Mouse (Mus musculus) kidney, adult 9 months (tissue): ENCODE measurements around the gene C130074G19Rik.
A peak's percentile ranks its signal among the peaks of the same experiment; 100 is the strongest.

Experiments
- DNase-seq: peaks from one replicate; pipeline ENCODE4 v3.0.0; 2022

The C130074G19Rik gene

DNA sequence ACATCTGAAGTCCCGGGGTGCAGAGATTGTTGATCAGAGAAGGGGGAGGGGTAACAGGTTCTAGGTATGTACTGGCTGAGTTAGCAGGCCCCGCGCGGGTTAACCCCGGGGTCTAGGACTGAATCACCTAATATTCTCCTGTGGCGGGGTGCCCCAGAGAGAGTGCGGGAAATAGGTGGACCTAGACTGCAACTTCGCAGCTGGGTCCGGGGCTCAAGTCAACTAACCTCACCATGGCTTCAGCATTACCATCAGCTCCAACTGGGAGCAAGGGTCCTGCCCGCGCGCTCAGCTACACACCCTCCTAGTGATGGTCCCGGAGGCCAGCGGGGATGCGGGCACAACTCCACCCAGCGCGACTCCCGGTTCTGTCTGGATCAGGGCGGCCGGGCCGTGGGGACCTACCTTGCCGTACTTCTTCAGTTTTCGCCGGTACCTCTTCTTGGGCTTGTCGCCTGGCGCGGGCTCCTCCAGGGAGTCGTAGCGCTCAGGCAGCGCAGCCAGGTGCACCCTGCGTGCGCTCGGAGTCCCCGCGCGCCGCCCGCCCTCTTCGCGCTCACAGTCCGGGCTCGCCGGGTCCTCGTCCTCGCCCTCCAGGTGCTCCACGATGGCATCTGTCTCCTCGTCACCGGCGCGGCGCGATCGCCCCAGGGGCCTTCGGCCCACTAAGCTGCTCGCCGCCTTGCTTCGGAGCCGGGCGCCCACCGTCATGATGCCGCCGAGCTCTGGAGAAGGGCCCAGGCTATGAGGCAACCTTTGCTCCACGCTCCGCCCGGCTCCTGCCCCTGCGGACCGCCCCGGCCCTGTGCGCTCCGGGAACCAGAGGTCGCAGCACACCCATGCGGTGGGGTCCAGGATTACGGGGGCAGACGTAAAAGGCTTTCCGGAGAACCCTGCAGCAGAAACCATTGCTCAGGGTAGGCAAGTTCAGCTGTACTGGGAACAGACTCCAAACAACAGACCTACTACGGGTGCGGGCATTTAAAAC, at the start of gene C130074G19Rik:
Gene C130074G19Rik, minus strand, starts transcription at position 938 of the 988 bp plus-strand sequence.
- DNase-seq = peak; percentile 93

DNA sequence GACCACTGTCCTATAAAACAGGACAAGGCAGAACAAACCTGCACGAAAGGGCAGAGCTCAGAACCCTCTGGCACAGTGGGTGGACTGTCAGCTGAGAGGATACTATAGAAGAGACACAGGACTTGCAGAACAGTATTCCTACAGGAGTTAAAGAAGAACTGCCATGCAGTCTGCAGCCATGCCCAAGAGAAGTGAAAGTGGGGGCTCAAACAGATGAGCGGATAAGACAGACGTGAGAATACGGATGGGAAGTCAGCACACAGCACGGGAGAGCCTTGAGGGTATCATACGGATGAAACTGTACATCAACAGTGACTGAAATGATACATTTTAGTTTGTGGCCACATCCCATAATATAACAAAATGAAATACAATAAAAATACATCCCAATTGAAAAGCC, 48.1 kb upstream of the C130074G19Rik start:
- no peak for DNase-seq

DNA sequence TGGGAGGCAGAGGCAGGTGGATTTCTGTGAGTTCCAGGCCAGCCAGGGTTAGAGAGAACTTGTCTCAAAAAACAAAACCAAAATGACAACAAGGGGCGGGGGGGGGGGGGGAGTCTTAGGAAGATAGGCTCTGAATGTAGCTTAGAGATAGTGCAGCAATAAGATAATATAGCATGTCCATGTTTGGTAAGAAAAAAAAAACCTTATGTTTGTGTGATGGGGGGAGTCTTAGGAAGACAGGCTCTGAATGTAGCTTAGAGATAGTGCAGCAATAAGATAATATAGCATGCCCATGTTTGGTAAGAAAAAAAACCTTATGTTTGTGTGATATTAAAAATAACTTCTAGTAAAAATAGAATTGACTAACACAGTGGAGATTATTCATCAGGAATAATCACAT, 45.4 kb upstream of the C130074G19Rik start:
- no peak for DNase-seq

DNA sequence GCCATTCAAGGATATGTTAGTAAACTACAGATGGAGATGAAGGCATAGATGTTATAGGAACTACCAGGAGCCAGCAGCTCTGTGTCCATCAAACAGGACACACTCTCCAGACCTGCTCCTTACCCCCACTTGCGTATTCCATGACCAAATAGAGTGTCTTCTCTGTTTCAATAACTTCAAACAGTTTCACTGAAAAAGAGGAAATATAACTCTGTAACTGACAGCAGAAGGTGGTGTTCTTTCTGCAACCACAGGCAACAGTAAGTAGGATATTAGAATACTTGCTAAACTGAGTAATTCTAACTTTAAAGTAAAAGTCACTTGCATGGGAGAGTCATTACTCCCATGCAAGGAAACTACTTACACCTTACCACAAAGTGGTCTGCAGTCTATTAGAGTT, 44.9 kb upstream of the C130074G19Rik start:
- no peak for DNase-seq

DNA sequence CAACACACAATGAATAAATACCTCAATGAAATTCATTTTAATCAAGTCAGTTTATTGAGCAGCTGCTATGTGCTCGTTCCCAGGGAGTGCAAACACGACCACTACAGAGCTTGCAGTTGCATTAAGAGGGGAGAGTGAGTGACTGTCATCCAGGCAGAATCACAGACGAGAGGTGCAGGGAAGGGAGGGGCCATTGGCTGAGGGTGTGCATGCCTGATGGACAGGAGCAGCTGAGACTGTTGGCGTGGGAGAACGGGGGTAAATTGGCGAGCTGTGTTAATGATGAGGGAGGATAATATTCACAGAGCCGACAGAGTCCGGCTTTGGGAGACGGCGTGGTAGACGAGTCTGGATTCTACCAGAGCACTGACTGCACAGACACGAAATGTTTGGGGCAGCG, 39.8 kb upstream of the C130074G19Rik start:
- DNase-seq = no peak

DNA sequence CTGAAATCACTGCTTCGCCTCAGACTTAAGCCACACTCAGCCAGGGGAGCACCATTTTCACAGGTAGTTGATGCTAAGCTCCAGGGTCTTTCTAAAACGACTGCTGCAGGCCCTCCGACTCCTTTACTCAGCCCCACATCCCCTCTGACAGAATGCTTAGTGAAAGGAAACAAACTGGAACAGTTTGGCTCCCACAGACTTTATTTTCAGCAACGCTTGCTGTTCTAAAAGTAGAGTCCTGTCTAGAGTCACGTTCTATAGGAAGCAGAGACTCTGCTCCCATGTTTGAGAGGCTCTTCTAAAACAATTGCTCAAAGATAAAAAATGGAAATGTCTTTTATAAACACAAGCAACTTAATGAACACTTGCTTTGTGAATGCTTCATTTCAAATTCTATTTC, 37.0 kb upstream of the C130074G19Rik start:
- no peak for DNase-seq

DNA sequence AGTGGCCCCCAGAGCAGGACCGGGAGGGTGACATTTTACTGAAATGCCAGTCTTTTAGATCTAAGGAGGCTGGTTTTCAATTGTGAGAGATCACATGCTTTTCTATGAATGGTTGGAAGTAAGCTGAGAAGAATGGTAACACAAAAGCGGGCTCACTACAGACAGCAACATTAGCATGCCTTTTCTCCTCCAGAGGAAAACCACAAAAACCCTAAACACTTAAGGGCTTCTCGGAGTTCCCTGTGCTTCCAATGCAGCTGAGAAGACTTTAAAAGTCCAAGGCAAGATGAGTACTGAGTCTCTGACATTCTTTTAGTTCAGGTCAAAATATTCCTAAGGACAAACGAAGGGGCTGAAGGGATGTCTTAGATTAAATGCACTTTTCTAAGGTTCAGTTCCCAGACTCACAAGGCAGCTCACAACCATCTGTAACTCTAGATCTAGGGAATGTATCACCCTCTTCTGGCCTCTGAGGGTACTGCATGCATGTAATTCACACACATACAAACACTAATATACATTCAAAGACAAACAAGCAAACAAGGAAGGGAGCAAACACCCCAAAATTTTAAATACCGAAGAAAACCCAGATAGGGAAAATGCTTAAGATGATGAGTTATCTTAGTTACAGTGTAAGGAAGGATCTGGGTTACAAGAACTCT, 35.3 kb upstream of the C130074G19Rik start:
- DNase-seq = peak; percentile 31

DNA sequence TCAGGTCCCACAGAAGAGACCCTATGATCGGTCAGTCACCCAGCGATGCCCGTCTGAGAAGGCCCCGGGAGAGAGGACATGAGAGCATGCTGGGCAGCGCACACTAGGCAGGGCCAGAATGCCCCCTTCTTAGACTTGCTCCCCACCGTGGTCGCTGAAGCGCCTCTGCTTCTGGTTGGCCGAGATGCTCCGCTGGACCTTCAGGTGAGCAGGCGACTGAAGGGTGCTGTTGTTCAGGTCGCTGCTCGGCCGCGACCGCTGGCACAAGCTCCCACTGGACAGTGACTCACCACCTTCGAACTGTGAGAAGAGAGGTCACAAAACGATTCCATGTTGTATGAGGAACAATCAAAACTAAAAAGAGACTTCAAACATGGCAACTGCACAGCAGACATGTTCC, 29.3 kb upstream of the C130074G19Rik start:
- DNase-seq = peak; percentile 26

DNA sequence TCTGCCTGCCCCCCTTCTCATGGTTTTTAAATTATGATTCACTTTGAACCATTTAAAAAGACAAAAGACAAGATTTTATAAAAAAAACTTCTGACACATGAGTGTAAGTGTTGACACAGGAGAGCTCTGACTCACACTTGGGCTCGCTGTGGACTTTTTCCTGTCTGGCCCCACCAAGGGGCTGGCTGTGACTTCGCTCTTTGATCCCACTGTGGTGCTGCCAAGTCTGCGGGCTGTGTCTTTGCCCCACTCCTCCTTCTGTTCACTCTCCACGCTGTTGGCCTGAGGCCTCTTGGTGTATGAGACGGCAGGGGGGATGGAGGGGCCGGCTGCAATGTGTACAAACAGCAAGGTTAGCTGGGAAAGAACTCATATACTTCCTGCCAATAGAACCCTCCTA, 28.8 kb upstream of the C130074G19Rik start:
- DNase-seq = peak; percentile 78

DNA sequence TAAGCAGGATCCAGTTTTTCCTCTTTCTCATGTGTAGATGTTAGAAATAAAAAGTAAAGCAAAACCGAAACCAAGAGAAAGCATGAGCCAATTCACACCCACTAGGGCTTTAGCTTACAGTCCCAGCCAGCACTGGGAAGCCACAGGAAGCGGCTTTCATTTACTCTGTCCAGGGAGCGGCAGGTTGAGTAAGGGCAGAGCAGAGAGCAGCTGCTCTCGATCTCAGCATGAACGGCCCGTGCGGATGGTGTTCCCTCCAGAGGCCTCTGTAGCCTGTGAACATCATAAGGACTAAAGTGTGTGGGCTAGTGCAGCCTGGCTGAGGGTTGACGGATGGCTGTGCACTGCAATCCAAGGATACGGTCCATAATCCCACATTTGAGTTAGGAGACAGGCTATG, 25.5 kb upstream of the C130074G19Rik start:
- peak; percentile 16 for DNase-seq

DNA sequence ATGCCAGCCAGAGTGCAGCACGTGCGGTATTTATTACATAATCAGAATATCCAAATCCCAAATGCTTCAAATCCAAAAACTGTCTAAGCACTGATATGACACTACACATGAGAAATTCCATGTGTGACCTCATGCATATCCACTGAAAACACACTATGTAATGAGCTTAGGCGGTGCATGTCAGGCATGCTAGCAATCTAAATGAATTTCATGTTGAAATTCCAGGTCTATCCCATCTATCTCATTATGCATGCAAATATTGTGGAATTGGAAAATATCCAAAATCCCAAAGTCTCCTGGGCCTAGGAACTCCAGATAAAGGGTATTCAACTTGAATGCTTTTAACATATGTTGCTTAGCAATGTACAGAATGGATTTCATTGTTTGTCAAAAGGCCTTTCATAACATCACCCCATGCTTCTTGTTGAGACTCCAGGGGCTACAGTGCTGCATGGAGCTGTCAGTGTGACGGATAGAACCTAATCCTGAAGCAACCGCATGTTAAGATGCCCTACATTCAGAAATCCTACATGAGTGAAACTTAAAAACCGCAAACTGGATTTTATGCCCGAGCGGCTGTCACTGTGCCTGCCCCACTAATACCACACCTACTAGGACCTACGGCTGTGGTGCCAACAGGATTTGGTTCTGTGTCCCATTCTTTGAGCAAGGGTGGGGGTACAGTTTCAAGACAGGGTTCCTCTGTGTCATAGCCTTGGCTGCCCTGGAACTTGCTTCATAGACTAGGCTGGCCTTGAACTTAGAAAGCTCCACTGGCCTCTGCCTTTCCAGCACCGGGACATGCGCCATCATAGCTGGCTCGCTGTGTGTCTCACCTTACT, 23.1 kb upstream of the C130074G19Rik start:
- no peak for DNase-seq

DNA sequence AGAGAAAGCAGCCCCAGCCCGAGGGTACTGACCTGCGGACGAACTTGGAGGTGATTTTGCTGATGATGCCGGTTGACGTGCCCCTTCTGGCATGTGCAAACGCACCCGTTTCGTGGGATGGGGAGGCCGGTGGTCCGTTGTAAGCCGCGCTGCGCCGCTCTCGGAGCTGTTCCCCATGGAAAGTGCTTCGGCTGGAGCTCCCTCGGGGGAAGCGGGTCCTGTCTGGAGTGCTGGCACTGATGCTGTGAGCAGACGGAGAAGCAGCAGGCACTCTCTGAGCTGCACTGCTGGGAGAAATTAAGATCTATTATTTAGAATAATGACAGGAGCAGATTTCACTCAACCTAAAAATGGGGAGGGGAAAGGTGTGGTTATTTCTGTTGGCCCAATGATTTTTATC, 22.4 kb upstream of the C130074G19Rik start:
- no peak for DNase-seq

DNA sequence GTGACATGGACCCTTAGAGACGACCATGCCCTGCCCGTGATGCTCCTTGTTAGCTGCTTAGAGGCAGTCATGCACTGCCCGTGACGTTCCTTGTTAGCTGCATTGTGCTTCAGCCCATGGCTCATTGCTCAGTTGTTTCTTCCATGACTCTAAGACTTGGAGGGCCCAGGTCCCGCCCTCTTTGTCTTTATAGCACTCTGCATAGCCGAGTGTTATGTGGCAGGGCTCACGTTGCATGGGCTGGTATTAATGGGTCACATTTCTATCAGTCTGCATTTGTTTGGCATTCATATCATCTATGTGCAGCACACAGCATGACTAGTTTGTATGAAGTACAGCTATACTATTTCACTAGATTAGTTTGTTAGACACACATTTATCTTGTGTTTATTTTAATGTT, 20.7 kb upstream of the C130074G19Rik start:
- no peak for DNase-seq

DNA sequence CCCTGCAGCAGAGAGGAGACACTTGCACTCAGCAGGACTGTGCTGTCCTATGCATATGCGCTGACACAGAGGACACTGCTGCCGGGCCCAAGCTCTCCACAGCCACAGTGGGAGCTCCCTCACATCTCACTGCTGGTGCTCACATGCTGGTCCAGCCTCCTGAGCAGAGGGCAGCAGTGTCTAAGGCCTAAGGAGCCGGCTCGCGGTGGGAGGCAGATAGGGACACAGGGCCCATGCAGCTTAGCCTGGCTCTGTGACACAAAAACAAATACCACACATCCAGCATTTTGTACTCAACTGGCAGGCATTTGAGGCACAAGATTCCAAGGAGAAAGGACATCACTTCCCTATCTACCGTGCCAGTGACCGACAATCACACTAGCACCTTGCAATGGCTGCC, 19.9 kb upstream of the C130074G19Rik start:
- no peak for DNase-seq

DNA sequence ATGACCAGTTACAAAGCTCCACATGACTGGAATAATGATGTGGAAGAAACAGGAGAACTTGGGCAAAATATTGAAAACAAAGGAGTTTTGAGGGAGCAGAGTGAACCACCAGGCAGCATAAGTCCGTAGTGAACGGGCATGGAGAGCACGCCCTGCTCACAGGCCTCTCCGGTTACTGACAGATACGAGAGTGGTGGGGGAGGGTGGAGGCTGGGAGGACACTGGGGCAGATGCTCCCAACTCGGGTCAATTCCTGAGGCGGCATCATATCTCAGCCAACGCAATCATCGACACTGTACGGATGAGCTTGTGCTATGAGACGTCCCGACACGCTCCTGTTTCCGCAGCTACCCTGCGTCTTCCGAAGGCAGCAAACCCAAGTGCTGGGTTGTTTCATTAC, 14.3 kb upstream of the C130074G19Rik start:
- DNase-seq = no peak

DNA sequence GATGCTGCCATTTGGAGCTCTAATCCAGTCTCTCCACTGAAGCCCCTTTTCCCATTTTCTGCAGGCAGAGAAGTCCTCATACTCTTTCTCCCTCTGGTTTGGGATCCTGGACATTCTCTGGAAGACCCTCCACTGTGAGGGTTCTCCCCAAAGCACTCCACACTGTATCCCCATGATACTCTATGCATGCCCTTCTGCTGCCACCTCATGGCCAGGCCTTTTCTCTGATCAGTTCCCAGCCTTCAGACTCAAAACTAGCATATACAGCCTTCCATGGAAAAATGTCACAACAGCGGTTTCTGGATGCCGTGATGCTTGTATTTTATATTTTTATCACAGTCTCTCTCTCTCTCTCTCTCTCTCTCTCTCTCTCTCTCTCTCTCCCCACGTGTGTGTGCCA, 9.0 kb upstream of the C130074G19Rik start:
- no peak for DNase-seq

DNA sequence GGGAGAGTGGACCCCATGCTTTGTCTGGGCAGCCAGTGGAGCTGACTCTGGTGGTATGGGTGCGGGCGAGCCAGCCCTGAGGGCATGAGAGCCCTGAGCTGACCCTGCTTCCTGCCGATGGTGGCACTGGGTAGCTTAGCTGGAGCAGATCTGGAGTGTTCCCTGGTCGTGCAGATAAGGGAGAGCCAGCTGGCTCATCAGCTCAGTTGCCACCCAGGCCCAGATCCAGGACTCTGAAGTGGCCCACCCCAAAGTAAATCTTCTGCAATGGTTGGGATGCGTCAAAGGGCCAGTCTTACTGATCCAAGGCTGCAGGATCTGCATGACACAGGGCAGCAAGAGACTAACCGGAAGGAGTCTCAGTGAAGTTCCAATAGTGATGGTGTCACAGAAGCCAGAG, 6.4 kb upstream of the C130074G19Rik start:
- DNase-seq = no peak

DNA sequence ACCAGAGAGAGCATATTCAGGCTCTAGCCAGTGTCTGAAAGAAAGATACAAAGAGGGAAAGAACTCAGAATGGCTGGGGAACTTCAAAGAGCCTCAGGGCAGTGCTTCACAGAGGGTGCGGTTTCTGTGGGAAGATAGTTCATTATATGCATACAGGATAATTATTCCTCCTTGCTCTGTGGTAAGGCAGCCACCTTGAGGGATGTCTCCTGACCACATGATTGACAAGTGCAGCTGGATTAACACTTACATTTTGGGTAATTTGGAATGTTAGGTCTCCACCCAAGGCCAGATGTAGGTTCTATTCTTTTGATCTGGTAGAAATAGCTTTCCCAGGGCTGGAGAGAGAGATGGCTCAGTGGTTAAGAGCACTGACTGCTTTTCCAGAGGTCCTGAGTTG, 3.1 kb upstream of the C130074G19Rik start:
- no peak for DNase-seq

DNA sequence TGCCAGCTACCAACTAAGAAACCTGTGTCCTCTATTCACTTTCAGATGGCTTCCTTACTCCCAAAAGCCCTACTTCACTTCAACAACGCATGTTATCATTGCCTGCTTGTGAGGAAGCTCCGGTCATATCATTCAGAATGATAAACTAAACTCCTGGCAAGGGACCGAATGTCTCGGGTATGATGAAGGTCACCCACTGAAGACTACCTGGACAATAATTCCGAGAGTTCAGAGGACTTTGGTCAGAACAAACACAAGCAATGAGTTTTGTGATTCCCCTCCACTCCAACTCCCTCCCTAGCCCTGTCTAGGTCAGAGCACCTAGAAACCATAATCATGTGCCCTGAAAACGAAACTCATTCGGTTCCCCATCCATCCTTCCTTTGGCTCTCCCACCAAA, 1.2 kb downstream of the C130074G19Rik start:
- DNase-seq = peak; percentile 84

DNA sequence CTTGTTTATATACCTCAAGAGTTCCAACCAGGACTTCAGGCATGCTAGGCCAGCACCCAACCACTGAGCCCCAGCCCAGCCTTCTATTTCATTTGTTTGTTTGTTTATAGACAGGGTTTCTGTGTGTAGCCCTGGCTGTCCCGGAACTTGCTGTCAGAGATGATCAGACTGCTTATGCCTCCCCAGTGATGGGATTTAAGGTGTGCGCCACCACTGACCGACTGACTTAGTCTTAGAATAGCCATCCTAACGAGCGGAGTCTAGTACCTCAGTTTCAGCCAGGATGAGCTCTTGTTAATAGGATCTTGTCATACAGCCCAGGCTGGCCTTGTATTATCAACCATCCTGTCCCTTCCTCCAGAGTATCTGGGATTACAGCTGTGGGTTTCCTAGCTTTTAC, 1.8 kb downstream of the C130074G19Rik start:
- DNase-seq = no peak

DNA sequence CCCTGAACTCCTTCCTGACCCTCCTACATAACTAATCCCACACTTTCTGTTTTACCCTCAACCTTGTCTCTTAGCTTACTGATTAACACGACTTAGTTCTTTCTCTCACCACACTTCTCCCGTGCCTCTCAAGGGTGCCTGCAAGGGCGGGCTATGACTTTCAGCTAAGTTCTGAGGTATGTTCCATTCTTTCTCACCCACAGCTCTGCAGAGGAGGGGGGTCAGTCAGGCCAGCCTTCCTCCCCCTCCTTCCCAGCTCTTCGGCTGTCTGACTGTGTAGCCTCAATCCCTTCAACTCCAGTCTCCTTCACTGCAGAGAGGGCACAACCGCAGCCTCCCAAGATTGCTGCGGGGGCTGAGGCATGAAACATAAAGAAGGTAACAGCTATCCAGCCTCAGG, 4.2 kb downstream of the C130074G19Rik start:
- DNase-seq = peak; percentile 88

DNA sequence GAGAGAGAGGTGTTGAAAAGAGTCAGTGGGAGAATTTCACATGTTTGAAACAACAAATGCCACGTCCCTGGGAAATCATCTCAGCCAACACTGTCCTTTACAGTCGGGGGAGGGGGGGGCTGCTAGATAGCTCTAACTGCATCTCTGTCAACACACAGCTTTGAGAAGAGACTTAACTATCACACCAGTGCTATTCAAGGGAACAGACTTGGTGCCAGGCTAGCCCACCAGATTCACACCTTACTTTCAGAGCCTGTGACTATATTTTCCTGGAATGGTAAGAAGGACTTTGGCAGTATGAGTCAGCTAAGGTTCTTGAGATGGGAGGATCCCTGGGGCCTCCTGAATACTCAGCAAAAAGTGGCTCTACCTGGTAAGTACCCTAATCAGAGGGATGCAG, 5.7 kb downstream of the C130074G19Rik start:
- no peak for DNase-seq

DNA sequence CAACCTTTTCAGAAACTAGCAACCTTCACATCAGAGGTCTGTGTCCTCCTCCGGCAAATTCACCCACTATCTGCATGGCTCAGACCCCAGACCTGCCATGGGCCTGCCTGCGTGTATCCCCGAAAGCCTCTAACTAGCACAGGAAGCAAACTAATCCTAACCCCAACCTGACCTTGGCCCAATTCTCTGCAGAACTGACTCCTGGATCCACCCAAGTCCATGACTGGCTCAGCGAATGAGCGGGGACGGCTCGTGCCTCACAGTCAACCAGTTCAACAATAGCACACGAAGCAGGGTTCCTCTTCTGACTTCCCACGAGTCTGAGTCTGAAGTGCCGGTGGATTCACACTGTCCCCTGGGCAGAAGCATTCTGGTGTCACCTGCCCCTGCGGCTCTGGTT, 9.1 kb downstream of the C130074G19Rik start:
- peak; percentile 26 for DNase-seq
